Mouse (Mus musculus) thymus, adult 2 months (tissue): Measurements from ENCODE around the gene Wwp2.

Experiments
- CTCF ChIP-seq: fragments of 200-500 bp; IDR thresholded peaks from 2 replicates; pipeline ENCODE4 v1.5.1; 2012; ENCODE audit warnings: mild to moderate bottlenecking, control low read depth, low read length, moderate library complexity, borderline replicate concordance; ENCODE audit not compliant: control insufficient read depth, poor library complexity, insufficient read depth; ENCODE audit errors: extremely low read depth
- POLR2A ChIP-seq: fragments of 200-500 bp; IDR thresholded peaks from 2 replicates; pipeline ENCODE4 v1.6.1; 2012; ENCODE audit warnings: mild to moderate bottlenecking, low read length, control low read depth, moderate library complexity; ENCODE audit not compliant: control insufficient read depth, poor library complexity, insufficient read depth; ENCODE audit errors: extremely low read depth

- TF ChIP-seq CTCF, result no peak
- no peak for TF ChIP-seq POLR2A
These were observed 34.3 kb upstream of the Wwp2 start for GRCm38 (mm10) chr8:107401866-107402265.
